Mouse (Mus musculus) MEL (cell line): ENCODE results near the gene Spem1. TPM values are rescaled to one million over a fixed set of nuclear protein-coding genes. Genes with fewer than 3 reads are reported as not detected.
A peak's percentile ranks its signal among the peaks of the same experiment; 100 is the strongest.

Source experiments
- DNase-seq: peaks from one replicate; pipeline ENCODE4 v3.0.0; 2011; ENCODE audit warnings: low read depth, low spot score
- H3K27ac ChIP-seq: 2 replicates; pipeline ENCODE4 v1.5.1; 2012; ENCODE audit warnings: low read depth, mild to moderate bottlenecking, control low read depth, low read length, moderate library complexity; ENCODE audit not compliant: control insufficient read depth
- H3K27me3 ChIP-seq, 2 experiments: fragments of 150-350 bp in 1 of 2; sonication (generic) in 1 of 2; 2 replicates each; pipeline ENCODE4 v1.6.1; 2012; ENCODE audit warnings: low read length in 2 of 2, mild to moderate bottlenecking in 2 of 2, improper control_type of control experiment in 1 of 2, moderate library complexity in 1 of 2; ENCODE audit not compliant: insufficient read depth in 2 of 2, control insufficient read depth in 1 of 2
- H3K36me3 ChIP-seq, 2 experiments: 2 replicates each; pipeline ENCODE4 v1.6.1; 2012 to 2014; ENCODE audit warnings: low read length in 2 of 2, improper control_type of control experiment in 1 of 2, inconsistent platforms in 1 of 2, mild to moderate bottlenecking in 1 of 2; ENCODE audit not compliant: insufficient read depth in 2 of 2, control insufficient read depth in 1 of 2
- H3K4me1 ChIP-seq, 2 experiments: fragments of 150-350 bp in 1 of 2; sonication (generic) in 1 of 2; 2 replicates each; pipeline ENCODE4 v1.6.1; 2012; ENCODE audit warnings: low read length in 2 of 2, improper control_type of control experiment in 1 of 2, mild to moderate bottlenecking in 1 of 2; ENCODE audit not compliant: insufficient read depth in 2 of 2, control insufficient read depth in 1 of 2
- H3K4me3 ChIP-seq, 2 experiments: fragments of 150-350 bp in 1 of 2; sonication (generic) in 1 of 2; 2 replicates each; pipeline ENCODE4 v1.5.1; 2012; ENCODE audit warnings: low read depth in 2 of 2, low read length in 2 of 2, mild to moderate bottlenecking in 2 of 2, moderate library complexity in 2 of 2, control low read depth in 1 of 2, improper control_type of control experiment in 1 of 2; ENCODE audit not compliant: control insufficient read depth in 1 of 2, insufficient read depth in 1 of 2
- H3K79me2 ChIP-seq: 2 replicates; pipeline ENCODE4 v1.6.1; 2012; ENCODE audit warnings: mild to moderate bottlenecking, low read length, moderate library complexity; ENCODE audit not compliant: control insufficient read depth, poor library complexity, insufficient read depth
- H3K9ac ChIP-seq: 2 replicates; pipeline ENCODE4 v1.6.1; 2012; ENCODE audit warnings: low read depth, mild to moderate bottlenecking, control low read depth, low read length, moderate library complexity; ENCODE audit not compliant: control insufficient read depth, poor library complexity, severe bottlenecking
- H3K9me3 ChIP-seq: fragments of 150-350 bp; sonication (generic); replicated peaks from 2 replicates; pipeline ENCODE4 v1.6.1; 2012; ENCODE audit warnings: mild to moderate bottlenecking, low read length, improper control_type of control experiment, moderate library complexity; ENCODE audit not compliant: insufficient read depth
- GATA1 ChIP-seq: IDR thresholded peaks from 2 replicates; pipeline ENCODE4 v1.6.1; 2011; ENCODE audit warnings: low read depth, low read length, improper control_type of control experiment
- KAT2A ChIP-seq: conservative IDR thresholded peaks from 2 replicates; pipeline ENCODE4 v1.6.1; 2012; ENCODE audit warnings: low read depth, low read length, improper control_type of control experiment, inconsistent platforms
- MAFK ChIP-seq: IDR thresholded peaks from 2 replicates; pipeline ENCODE4 v1.6.1; 2011; ENCODE audit warnings: low read depth, mild to moderate bottlenecking, low read length, improper control_type of control experiment, borderline replicate concordance
- MEF2A ChIP-seq: IDR thresholded peaks from 2 replicates; pipeline ENCODE4 v1.6.1; 2014; ENCODE audit warnings: low read depth, mild to moderate bottlenecking, inconsistent platforms, low read length, improper control_type of control experiment; ENCODE audit not compliant: poor library complexity, insufficient replicate concordance, severe bottlenecking; ENCODE audit errors: extremely low read depth
- POLR2AphosphoS2 ChIP-seq: IDR thresholded peaks from 2 replicates; pipeline ENCODE4 v1.6.1; 2011; ENCODE audit warnings: low read length, improper control_type of control experiment
- RAD21 ChIP-seq: IDR thresholded peaks from 2 replicates; pipeline ENCODE4 v1.6.1; 2011; ENCODE audit warnings: mild to moderate bottlenecking, low read depth, low read length, improper control_type of control experiment
- SMC3 ChIP-seq: IDR thresholded peaks from 2 replicates; pipeline ENCODE4 v1.6.1; 2011; ENCODE audit warnings: low read depth, low read length, improper control_type of control experiment
- TAL1 ChIP-seq: IDR thresholded peaks from 2 replicates; pipeline ENCODE4 v1.6.1; 2012; ENCODE audit warnings: mild to moderate bottlenecking, inconsistent platforms, low read length, moderate library complexity, mixed read lengths
- TBP ChIP-seq: IDR thresholded peaks from 2 replicates; pipeline ENCODE4 v1.8.0; 2011; ENCODE audit warnings: low read depth, low read length, improper control_type of control experiment
- TCF12 ChIP-seq: IDR thresholded peaks from 2 replicates; pipeline ENCODE4 v1.6.1; 2014; ENCODE audit warnings: low read depth, mild to moderate bottlenecking, inconsistent platforms, low read length, improper control_type of control experiment, moderate library complexity
- UBTF ChIP-seq: IDR thresholded peaks from 2 replicates; pipeline ENCODE4 v1.6.1; 2012; ENCODE audit warnings: low read depth, mild to moderate bottlenecking, inconsistent platforms, low read length, improper control_type of control experiment, moderate library complexity, borderline replicate concordance; ENCODE audit not compliant: insufficient read depth
- USF1 ChIP-seq: IDR thresholded peaks from 2 replicates; pipeline ENCODE4 v1.6.1; 2014; ENCODE audit warnings: low read depth, mild to moderate bottlenecking, inconsistent platforms, low read length, improper control_type of control experiment, moderate library complexity
- ZC3H11A ChIP-seq: IDR thresholded peaks from 2 replicates; pipeline ENCODE4 v1.6.1; 2012; ENCODE audit warnings: low read depth, mild to moderate bottlenecking, inconsistent platforms, low read length, improper control_type of control experiment
- ZKSCAN1 ChIP-seq: IDR thresholded peaks from 2 replicates; pipeline ENCODE4 v1.6.1; 2012; ENCODE audit warnings: low read depth, mild to moderate bottlenecking, inconsistent platforms, low read length, improper control_type of control experiment, moderate library complexity
- ZNF384 ChIP-seq: IDR thresholded peaks from 2 replicates; pipeline ENCODE4 v1.6.1; 2012; ENCODE audit warnings: low read depth, mild to moderate bottlenecking, inconsistent platforms, low read length, improper control_type of control experiment
- polyA plus RNA-seq, 2 experiments: library from polyadenylated mRNA; stranded (reverse) in 1 of 2; unstranded in 1 of 2; fragments of >175 nt in 1 of 2; fragments of >200 nt in 1 of 2; gene quantifications; 2 replicates each; pipeline versions ENCODE4 v1.2.1 to v1.2.4; 2012; ENCODE audit warnings: low replicate concordance in 2 of 2, low read depth in 1 of 2; ENCODE audit not compliant: insufficient read length in 2 of 2, insufficient read depth in 1 of 2, missing spikeins in 1 of 2
- total RNA-seq: library from RNA; depleted of rRNA; stranded (reverse); fragments of 300-350 nt; gene quantifications from 2 replicates; pipeline ENCODE4 v1.2.3, GENCODE M21; 2012

The Spem1 gene
- total and polyA plus RNA-seq, 3 experiments = 0.15 to 0.19 TPM; not detected in 1

DNA sequence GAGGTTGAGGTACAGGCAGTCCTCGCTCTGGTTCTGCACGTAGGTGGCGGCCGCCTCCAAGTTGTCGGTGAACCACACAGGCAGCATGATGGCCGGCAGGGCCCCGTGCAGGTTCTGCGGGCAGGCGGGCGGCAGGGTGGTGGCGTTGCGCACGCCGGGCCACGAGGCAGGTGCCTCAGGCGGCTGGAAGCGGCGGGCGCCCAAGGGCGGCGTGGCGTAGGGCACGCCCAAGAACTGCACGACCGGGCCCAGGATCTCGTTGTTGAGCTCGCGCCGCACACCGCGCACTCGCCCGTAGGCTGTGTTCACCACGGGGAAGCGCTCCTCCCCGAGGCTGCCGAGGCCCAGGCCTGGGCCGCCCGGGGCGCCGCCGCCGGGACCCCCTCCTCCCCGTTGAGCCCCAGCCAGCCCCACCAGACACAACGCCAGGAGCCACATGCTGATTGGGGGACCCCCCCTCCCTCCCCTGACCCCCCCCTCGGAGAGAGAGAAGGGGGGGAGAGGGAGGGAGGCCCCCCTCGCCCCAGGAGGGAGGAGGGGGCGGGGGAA lies 12.1 kb upstream of the Spem1 start (continued):
- no peak; the same call in 1 of the 2 replicates for TF ChIP-seq TCF12
- no peak for TF ChIP-seq GATA1

GRCm38 (mm10) chr11:69833554-69833953 lies 11.6 kb upstream of the Spem1 start:
- peaks cover 1% of the 10 kb centered on the region; the same call in 1 of the 2 replicates for H3K79me2 ChIP-seq
- peak overlapping the region; percentile 46 for H3K27ac ChIP-seq
- TF ChIP-seq USF1 = no peak
- peak; percentile 52 for TF ChIP-seq TBP
- no peak for TF ChIP-seq RAD21
- no peak for TF ChIP-seq UBTF
- peak; percentile 45; the same call in 1 of the 2 replicates for TF ChIP-seq GATA1
- TF ChIP-seq TCF12 = peak; percentile 29; the same call in 1 of the 2 replicates
- TF ChIP-seq MEF2A = no peak
- 0 out of 2 replicates have a peak, but pooled peaks have one; percentile 14 for TF ChIP-seq TAL1
- TF ChIP-seq POLR2AphosphoS2 = peak; percentile 40; the same call in 1 of the 2 replicates
- peak; percentile 4; the same call in 1 of the 2 replicates for TF ChIP-seq SMC3
- peak; percentile 64; the same call in 1 of the 2 replicates for TF ChIP-seq ZKSCAN1
- no peak for TF ChIP-seq MAFK
- no peak for TF ChIP-seq ZC3H11A
- TF ChIP-seq ZNF384 = no peak
- peaks cover 2 to 10% of the 10 kb centered on the region in 2 experiments; a peak in 2 of 4 replicates for H3K36me3 ChIP-seq
- DNase-seq = peak; percentile 89
- H3K9ac ChIP-seq = peak overlapping the region; percentile 74
- H3K9me3 ChIP-seq = no peaks in the 10 kb centered on the region
- H3K4me1 ChIP-seq = peaks cover 7 to 22% of the 10 kb centered on the region in 2 experiments
- H3K4me3 ChIP-seq = peak overlapping the region; percentile 47 to 55
- no peaks in the 10 kb centered on the region; a peak in 1 of 4 replicates for H3K27me3 ChIP-seq

- Histone ChIP-seq H3K4me1 (peaks cover 3 to 9% of the 10 kb centered on the region in 2 experiments; a peak in 3 of 4 replicates), H3K4me3 (no peak overlapping the region), H3K79me2 (peaks cover under 1% of the 10 kb centered on the region; the same call in 1 of the 2 replicates), H3K36me3 (peaks cover 2 to 5% of the 10 kb centered on the region in 2 experiments; a peak in 3 of 4 replicates), H3K27ac (no peak overlapping the region), H3K27me3 (no peaks in the 10 kb centered on the region), H3K9ac (no peak overlapping the region), H3K9me3 (no peaks in the 10 kb centered on the region)
- no peak for TF ChIP-seq KAT2A
- no peak for DNase-seq
Observed at GRCm38 (mm10) chr11:69828832-69829231, 6.9 kb upstream of the Spem1 start.
